Mouse (Mus musculus) cerebellum, adult 2 months (tissue): ENCODE measurements around the gene Gck.

Source experiments
- CTCF ChIP-seq: fragments of 200-500 bp; IDR thresholded peaks from 2 replicates; pipeline ENCODE4 v1.5.1; 2011; ENCODE audit warnings: low read depth, mild to moderate bottlenecking, control low read depth, low read length, moderate library complexity, borderline replicate concordance; ENCODE audit not compliant: insufficient read depth
- POLR2A ChIP-seq: fragments of 200-500 bp; IDR thresholded peaks from 2 replicates; pipeline ENCODE4 v1.6.1; 2011; ENCODE audit warnings: low read length, control low read depth, borderline replicate concordance; ENCODE audit not compliant: insufficient read depth

- TF ChIP-seq CTCF (no peak), POLR2A (no peak)
These were observed 2.1 kb downstream of the Gck start for GRCm38 (mm10) chr11:5947796-5948195.
